Comparison of ENCODE assay signal across 11 mouse cellular contexts in the genomic region with DNA sequence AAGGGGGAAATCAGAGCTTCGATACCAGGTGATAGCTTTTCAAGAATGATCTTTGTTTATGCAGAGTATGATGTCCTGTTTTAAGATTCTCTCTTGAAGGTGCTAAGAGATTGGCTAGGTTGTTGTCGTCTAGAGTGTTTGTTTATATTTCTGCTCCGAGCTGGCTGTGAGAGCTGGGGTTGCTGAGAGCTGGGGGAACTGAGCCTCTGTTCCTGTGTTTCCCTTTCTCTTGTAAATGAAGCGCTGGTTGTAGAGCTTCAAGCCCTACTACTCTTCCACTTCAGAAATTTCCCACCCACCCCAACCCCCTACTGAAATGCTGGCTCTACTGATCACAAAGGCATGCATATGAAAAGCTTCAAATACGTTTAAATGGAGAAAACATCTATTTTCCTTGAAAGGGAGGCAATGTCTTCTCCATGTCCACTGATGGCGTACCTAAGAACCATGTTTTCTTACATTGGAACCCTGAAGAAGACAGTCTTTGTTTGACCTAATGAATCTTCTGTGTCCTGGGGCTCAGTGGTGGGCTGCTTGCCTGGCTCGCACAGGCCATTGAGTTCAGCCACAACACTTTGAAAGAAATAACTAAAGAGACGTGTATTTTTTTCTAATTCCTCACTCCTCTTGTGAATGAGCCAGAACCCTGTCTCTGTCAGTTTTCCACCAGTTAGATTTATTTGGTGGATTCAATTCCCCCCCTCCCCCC. TPM values are rescaled to one million over a fixed set of nuclear protein-coding genes. Genes with fewer than 3 reads are reported as not detected.
A peak's percentile ranks its signal among the peaks of the same experiment; 100 is the strongest.
DNase-seq lines count a peak whose midpoint lies in the region; ATAC-seq and TF ChIP-seq lines count a peak whose summit lies in the region.
"Had no signal": no experiment of that assay in that cellular context is flagged by ENCODE, and none has a peak within 500 bp of the region (broad histone marks: within the 10 kb centered on the region; RNA-seq: fewer than 3 reads in every experiment).

No protein-coding gene starts in this region.

- no peak overlapping the region for H3K27ac ChIP-seq in heart, embryonic 13.5 days (replicated peaks)
- no peak overlapping the region for H3K27ac ChIP-seq in heart, adult 2 months
- no peak overlapping the region for H3K27ac ChIP-seq in lung, postnatal 0 days (ENCODE audit: low read length)
- no peak overlapping the region; the same call in 1 of the 2 replicates for H3K27ac ChIP-seq in forebrain, embryonic 16.5 days (ENCODE audit: low read length)
- peak overlapping the region; percentile 43; the same call in 1 of the 2 replicates for H3K27ac ChIP-seq in midbrain, embryonic 14.5 days (replicated peaks; ENCODE audit: low read depth, low read length)
- H3K27ac ChIP-seq: liver, embryonic 12.5 days had no signal

- H3K9me3 ChIP-seq in heart, embryonic 13.5 days: no peaks in the 10 kb centered on the region
- H3K9me3 ChIP-seq in lung, postnatal 0 days (ENCODE audit: low read length): no peaks in the 10 kb centered on the region
- H3K9me3 ChIP-seq in forebrain, embryonic 16.5 days (ENCODE audit: control insufficient read depth, low read length): no peaks in the 10 kb centered on the region
- no peaks in the 10 kb centered on the region for H3K9me3 ChIP-seq in midbrain, embryonic 14.5 days (ENCODE audit: control insufficient read depth, low read length)
- H3K9me3 ChIP-seq: liver, embryonic 12.5 days had no signal

- H3K4me3 ChIP-seq in heart, embryonic 13.5 days: no peak overlapping the region
- H3K4me3 ChIP-seq in heart, adult 2 months: no peak overlapping the region
- H3K4me3 ChIP-seq in lung, postnatal 0 days (ENCODE audit: low read depth, low read length): no peak overlapping the region
- H3K4me3 ChIP-seq in forebrain, embryonic 16.5 days (replicated peaks; ENCODE audit: low read length): no peak overlapping the region
- no peak overlapping the region for H3K4me3 ChIP-seq in midbrain, embryonic 14.5 days (replicated peaks; ENCODE audit: low read depth, low read length)
- H3K4me3 ChIP-seq: liver, embryonic 12.5 days had no signal

- H3K4me2 ChIP-seq in heart, embryonic 13.5 days: peak overlapping the region; percentile 42
- H3K4me2 ChIP-seq in lung, postnatal 0 days (replicated peaks; ENCODE audit: low read depth, low read length): peak overlapping the region; percentile 30; the same call in 1 of the 2 replicates
- peak overlapping the region; percentile 19 for H3K4me2 ChIP-seq in forebrain, embryonic 16.5 days (ENCODE audit: low read length)
- peak overlapping the region; percentile 31 for H3K4me2 ChIP-seq in midbrain, embryonic 14.5 days (ENCODE audit: low read length)
- H3K4me2 ChIP-seq: liver, embryonic 12.5 days had no signal

- H3K9ac ChIP-seq in heart, embryonic 13.5 days: no peak overlapping the region
- no peak overlapping the region for H3K9ac ChIP-seq in heart, adult 2 months (ENCODE audit: low read depth, low read length)
- H3K9ac ChIP-seq in lung, postnatal 0 days (replicated peaks; ENCODE audit: low read depth): no peak overlapping the region
- H3K9ac ChIP-seq in forebrain, embryonic 16.5 days (replicated peaks; ENCODE audit: low read depth, low read length): no peak overlapping the region
- H3K9ac ChIP-seq in midbrain, embryonic 14.5 days (replicated peaks; ENCODE audit: low read length): no peak overlapping the region
- H3K9ac ChIP-seq: liver, embryonic 12.5 days had no signal

- no peak for TF ChIP-seq CTCF in heart, adult 2 months (IDR thresholded peaks at IDR 0.05)
- TF ChIP-seq CTCF in lung, postnatal 0 days (IDR thresholded peaks at IDR 0.05): no peak

- intact Hi-C loops in heart, adult 2 months (cut with DNase I): no loop called here

- no peak for TF ChIP-seq POLR2A in heart, adult 2 months (IDR thresholded peaks at IDR 0.05; ENCODE audit: insufficient read depth, low read depth, low read length)

- TF ChIP-seq EP300 in heart, adult 2 months (IDR thresholded peaks at IDR 0.05; ENCODE audit: insufficient read depth, low read depth, low read length): no peak
- no peak for TF ChIP-seq EP300 in lung, postnatal 0 days (IDR thresholded peaks at IDR 0.05)

- 44% methylated on average over 8 of the region's 8 CpGs for WGBS in heart, embryonic 13.5 days
- 69% methylated on average over 8 of the region's 8 CpGs for WGBS in heart, adult 2 months
- WGBS in lung, postnatal 0 days: 36% methylated on average over 8 of the region's 8 CpGs
- WGBS in forebrain, embryonic 16.5 days: 4% methylated on average over 8 of the region's 8 CpGs
- 15% methylated on average over 8 of the region's 8 CpGs for WGBS in midbrain, embryonic 14.5 days

- H3K27me3 ChIP-seq in heart, embryonic 13.5 days (replicated peaks): no peaks in the 10 kb centered on the region
- no peaks in the 10 kb centered on the region for H3K27me3 ChIP-seq in heart, adult 2 months (ENCODE audit: control insufficient read depth, insufficient read depth, low read length)
- H3K27me3 ChIP-seq in lung, postnatal 0 days (replicated peaks; ENCODE audit: insufficient read depth, low read length): no peaks in the 10 kb centered on the region
- no peaks in the 10 kb centered on the region for H3K27me3 ChIP-seq in forebrain, embryonic 16.5 days (replicated peaks; ENCODE audit: control insufficient read depth, insufficient read depth, low read length)
- H3K27me3 ChIP-seq in midbrain, embryonic 14.5 days (ENCODE audit: control insufficient read depth, insufficient read depth, low read length): no peaks in the 10 kb centered on the region
- H3K27me3 ChIP-seq: liver, embryonic 12.5 days had no signal

- peaks cover 19% of the 10 kb centered on the region for H3K4me1 ChIP-seq in heart, embryonic 13.5 days
- no peaks in the 10 kb centered on the region; the same call in 1 of the 2 replicates for H3K4me1 ChIP-seq in heart, adult 2 months (ENCODE audit: control insufficient read depth, insufficient read depth, low read length)
- no peaks in the 10 kb centered on the region for H3K4me1 ChIP-seq in lung, postnatal 0 days (ENCODE audit: insufficient read depth, low read depth, low read length)
- peaks cover 22% of the 10 kb centered on the region for H3K4me1 ChIP-seq in forebrain, embryonic 16.5 days (replicated peaks; ENCODE audit: control insufficient read depth, insufficient read depth, low read length)
- H3K4me1 ChIP-seq in midbrain, embryonic 14.5 days (ENCODE audit: control insufficient read depth, insufficient read depth, low read length): peaks cover 25% of the 10 kb centered on the region
- H3K4me1 ChIP-seq: liver, embryonic 12.5 days had no signal

- ATAC-seq in heart, embryonic 13.5 days (ENCODE audit: extremely low read depth, insufficient number of reproducible peaks, low FRiP score, low TSS enrichment): no peak
- ATAC-seq in lung, postnatal 0 days: no peak
- ATAC-seq in forebrain, embryonic 16.5 days: peak; percentile 70
- ATAC-seq in midbrain, embryonic 14.5 days (ENCODE audit: low FRiP score, low TSS enrichment): no peak
- ATAC-seq: liver, embryonic 12.5 days had no signal

- DNase-seq in heart, adult 2 months: no peak
- DNase-seq in lung, postnatal 0 days (ENCODE audit: low spot score): peak; percentile 28
- no peak for DNase-seq in lung, adult 18-20 months
- DNase-seq in midbrain, embryonic 14.5 days: no peak
- DNase-seq in natural killer cell, adult 2 months (ENCODE audit: low spot score in 2 of 2): no peak
- DNase-seq in cerebellum, adult 18-20 months: no peak
- DNase-seq: adrenal gland, postnatal 10 days; cerebellum, adult 2 months had no signal

- no peaks in the 10 kb centered on the region for H3K79me2 ChIP-seq in heart, adult 2 months (replicated peaks; ENCODE audit: control insufficient read depth, insufficient read depth, low read length)

- H3K36me3 ChIP-seq in heart, embryonic 13.5 days: no peaks in the 10 kb centered on the region
- H3K36me3 ChIP-seq in heart, adult 2 months (ENCODE audit: control insufficient read depth, insufficient read depth, low read length): peaks cover 4% of the 10 kb centered on the region
- no peaks in the 10 kb centered on the region for H3K36me3 ChIP-seq in lung, postnatal 0 days (ENCODE audit: insufficient read depth, low read length)
- H3K36me3 ChIP-seq in forebrain, embryonic 16.5 days (ENCODE audit: control insufficient read depth, insufficient read depth): no peaks in the 10 kb centered on the region
- H3K36me3 ChIP-seq in midbrain, embryonic 14.5 days (ENCODE audit: control insufficient read depth, insufficient read depth, low read length): no peaks in the 10 kb centered on the region
- H3K36me3 ChIP-seq: liver, embryonic 12.5 days had no signal

RNA-seq across cellular contexts. Expression of a gene that starts 35.5 kb away (rescaled TPM):
- polyA plus RNA-seq in heart, embryonic 13.5 days (2015; fragmentation: Nextera tagmentation; extraction: Ambion mirVana): 6.8 and 6.9 TPM in 2 replicates
- 1 to 10 TPM; 2.0 to 3.5 TPM for total RNA-seq in heart, adult 2 months (2021)
- 5.1 and 6.1 TPM in 2 replicates for polyA plus RNA-seq in heart, adult 2 months (2012; rRNA removed)
- 9.1 and 10.3 TPM in 2 replicates for polyA plus RNA-seq in lung, postnatal 0 days (2015; fragmentation: Nextera tagmentation; extraction: Ambion mirVana)
- 15.2 and 17.7 TPM in 2 replicates for polyA plus RNA-seq in forebrain, embryonic 16.5 days (2015; fragmentation: Nextera tagmentation; extraction: Ambion mirVana)
- 50.0 TPM in 2 replicates for polyA plus RNA-seq in midbrain, embryonic 14.5 days (2014; fragmentation: Nextera tagmentation; extraction: Ambion mirVana)
